Mouse (Mus musculus) gastrocnemius, postnatal 36 days (tissue): Measurements from ENCODE around the gene Prtg. TPM values are rescaled to one million over a fixed set of nuclear protein-coding genes. Genes with fewer than 3 reads are reported as not detected.

Experiments used
- DNase-seq, 2 experiments: peaks; one replicate each; pipeline ENCODE4 v3.0.0; 2022
- intact Hi-C: fragments of 180-260 bp; cut with DNase I; formaldehyde crosslinking; loops from one replicate; pipeline ENCODE4 v1.15.1; 2025
- total RNA-seq, 2 experiments: library from RNA; stranded (reverse); gene quantifications; 2 replicates each; pipeline ENCODE4 v1.2.3; 2021

Gene Prtg
- total RNA-seq, 2 experiments from 2014 or later: 0.10 to 0.26 TPM

GRCm38 (mm10) chr9:72808176-72808575, 1.5 kb downstream of the Prtg start:
- DNase-seq: no peak
- intact Hi-C loops: no loop called here

- no peak for DNase-seq
- intact Hi-C loops: no loop called here
Measured at GRCm38 (mm10) chr9:72808586-72808985, 1.9 kb downstream of the Prtg start.

GRCm38 (mm10) chr9:72809077-72809476, 2.4 kb downstream of the Prtg start:
- intact Hi-C loops: no loop called here

GRCm38 (mm10) chr9:72810607-72811006, 3.9 kb downstream of the Prtg start:
- DNase-seq: no peak
- intact Hi-C loops: no loop called here

More at GRCm38 (mm10) chr9:72809077-72809476, 2.4 kb downstream of the Prtg start:
- no peak for DNase-seq

GRCm38 (mm10) chr9:72812091-72812490, 5.4 kb downstream of the Prtg start:
- intact Hi-C loops: no loop called here
- DNase-seq: no peak

GRCm38 (mm10) chr9:72812594-72813570, 6.2 kb downstream of the Prtg start:
- DNase-seq: no peak
- intact Hi-C loops: no loop called here

- intact Hi-C loops: no loop called here
- no peak for DNase-seq
Measured at GRCm38 (mm10) chr9:72825511-72825910, 18.8 kb downstream of the Prtg start.

- intact Hi-C loops: no loop called here
- no peak for DNase-seq
Measured at GRCm38 (mm10) chr9:72825976-72826375, 19.3 kb downstream of the Prtg start.

- no peak for DNase-seq
- intact Hi-C loops: no loop called here
Measured at GRCm38 (mm10) chr9:72828616-72829257, 22.1 kb downstream of the Prtg start.

- no peak for DNase-seq
- intact Hi-C loops: no loop called here
Measured at GRCm38 (mm10) chr9:72833992-72834696, 27.5 kb downstream of the Prtg start.

- intact Hi-C loops: no loop called here
- DNase-seq: no peak
Measured at GRCm38 (mm10) chr9:72835007-72835406, 28.3 kb downstream of the Prtg start.

GRCm38 (mm10) chr9:72836708-72837495, 30.2 kb downstream of the Prtg start:
- DNase-seq: no peak
- intact Hi-C loops: no loop called here

- no peak for DNase-seq
Measured at GRCm38 (mm10) chr9:72837598-72838160, 31.0 kb downstream of the Prtg start.

GRCm38 (mm10) chr9:72838256-72838655, 31.6 kb downstream of the Prtg start:
- intact Hi-C loops: no loop called here

More at GRCm38 (mm10) chr9:72837598-72838160, 31.0 kb downstream of the Prtg start:
- intact Hi-C loops: no loop called here

GRCm38 (mm10) chr9:72839346-72839990, 32.8 kb downstream of the Prtg start:
- intact Hi-C loops: no loop called here
- DNase-seq: no peak

More at GRCm38 (mm10) chr9:72838256-72838655, 31.6 kb downstream of the Prtg start:
- no peak for DNase-seq

GRCm38 (mm10) chr9:72844496-72844895, 37.8 kb downstream of the Prtg start:
- no peak for DNase-seq
- intact Hi-C loops: no loop called here

GRCm38 (mm10) chr9:72846160-72846559, 39.5 kb downstream of the Prtg start:
- intact Hi-C loops: no loop called here
- DNase-seq: no peak

- DNase-seq: no peak
- intact Hi-C loops: no loop called here
Measured at GRCm38 (mm10) chr9:72851541-72851940, 44.9 kb downstream of the Prtg start.

- intact Hi-C loops: no loop called here
- no peak for DNase-seq
Measured at GRCm38 (mm10) chr9:72851979-72852378, 45.3 kb downstream of the Prtg start.
